Mouse (Mus musculus): ENCODE results near the gene Lamb3.

Gene Lamb3

GRCm38 (mm10) chr1:193381597-193382404 lies 174.3 kb downstream of the Lamb3 start:
- no peak for DNase-seq (ENCODE audit: low spot score in 2 of 2)

DNA sequence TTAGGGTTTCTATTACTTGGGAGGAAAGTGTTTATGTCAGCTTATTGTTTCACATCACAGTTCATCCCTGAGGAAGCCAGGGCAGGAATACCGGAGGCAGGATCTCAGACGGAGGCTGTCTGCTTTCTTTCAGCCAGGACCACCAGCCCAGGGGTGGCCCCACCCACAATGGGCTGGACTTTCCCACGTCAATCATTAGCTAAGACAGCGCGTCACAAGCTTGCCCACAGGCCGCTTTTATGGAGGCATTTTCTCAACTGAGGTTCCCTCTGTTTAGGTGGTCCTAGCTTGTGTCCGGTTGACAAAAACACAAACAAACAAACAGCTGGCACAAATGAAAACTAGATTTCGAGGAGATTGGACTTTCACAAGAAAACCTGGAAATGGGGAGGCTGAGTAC lies 174.9 kb downstream of the Lamb3 start:
- DNase-seq (ENCODE audit: low spot score in 2 of 2): no peak

GRCm38 (mm10) chr1:193382841-193383462 lies 175.5 kb downstream of the Lamb3 start:
- DNase-seq (ENCODE audit: low spot score in 2 of 2): peak in 1 of 2 experiments; percentile 36

- DNase-seq (ENCODE audit: low spot score in 2 of 2): peak; percentile 58 to 85
These were observed 178.6 kb downstream of the Lamb3 start for GRCm38 (mm10) chr1:193386136-193386535.

DNA sequence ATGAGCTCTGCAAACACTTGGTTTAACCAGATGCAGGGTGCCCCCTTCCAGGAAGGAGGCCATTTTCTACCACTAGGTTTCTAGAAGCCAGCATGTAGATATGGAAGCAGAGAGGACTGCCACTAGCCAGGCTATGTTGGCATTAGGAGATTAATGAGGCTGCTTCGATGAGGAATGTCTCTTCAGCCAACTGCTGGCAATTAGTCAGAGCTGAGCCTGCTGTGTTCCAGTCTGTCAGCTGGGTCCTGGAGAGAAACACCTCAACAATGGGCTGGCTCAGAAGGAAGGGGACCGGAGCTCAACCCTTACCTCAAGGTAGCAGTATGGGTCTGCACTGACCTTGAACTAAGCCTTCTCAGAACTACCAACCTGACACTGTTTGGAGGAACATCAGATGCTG lies 179.7 kb downstream of the Lamb3 start:
- no peak for DNase-seq (ENCODE audit: low spot score in 2 of 2)

DNA sequence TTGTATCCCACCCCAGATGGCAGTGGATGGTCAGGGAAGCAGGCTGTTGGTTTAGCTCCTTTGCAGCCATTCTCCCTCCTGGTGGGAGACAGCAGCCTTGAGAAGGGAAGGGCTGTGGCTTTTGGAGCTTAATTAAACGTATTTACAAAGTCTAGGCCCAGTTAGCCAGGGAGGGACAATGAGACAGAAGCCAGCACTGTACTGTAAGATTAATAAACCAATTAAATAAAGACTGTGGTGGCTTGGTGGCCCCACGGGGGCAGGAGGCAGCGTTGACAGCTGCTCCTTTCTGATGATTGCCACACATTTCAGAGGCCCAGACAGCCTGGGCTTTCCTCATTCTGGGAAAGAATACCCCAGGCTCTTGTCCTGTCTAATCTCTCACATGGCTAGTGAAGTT lies 182.0 kb downstream of the Lamb3 start:
- DNase-seq (ENCODE audit: low spot score in 2 of 2): no peak

DNA sequence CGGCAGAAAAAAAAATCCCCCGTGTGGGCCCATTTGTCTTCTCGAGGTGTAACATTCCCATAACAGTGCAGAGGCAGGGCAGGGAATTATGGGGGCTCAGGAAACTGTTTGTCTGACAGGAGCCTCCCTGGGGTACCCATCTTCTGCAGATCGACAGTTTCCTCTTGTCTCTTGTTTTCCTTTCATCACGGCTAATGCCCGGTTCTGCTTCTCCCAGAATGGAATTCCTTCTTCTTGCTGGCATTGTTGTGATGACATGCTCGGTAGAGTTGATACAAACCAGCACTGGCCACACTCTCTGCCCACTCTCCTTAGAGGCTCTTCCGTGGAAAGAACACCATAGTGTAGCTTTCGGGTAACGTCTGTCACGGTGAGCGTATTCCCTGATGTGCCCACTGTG lies 182.5 kb downstream of the Lamb3 start:
- DNase-seq (ENCODE audit: low spot score in 2 of 2): no peak

DNA sequence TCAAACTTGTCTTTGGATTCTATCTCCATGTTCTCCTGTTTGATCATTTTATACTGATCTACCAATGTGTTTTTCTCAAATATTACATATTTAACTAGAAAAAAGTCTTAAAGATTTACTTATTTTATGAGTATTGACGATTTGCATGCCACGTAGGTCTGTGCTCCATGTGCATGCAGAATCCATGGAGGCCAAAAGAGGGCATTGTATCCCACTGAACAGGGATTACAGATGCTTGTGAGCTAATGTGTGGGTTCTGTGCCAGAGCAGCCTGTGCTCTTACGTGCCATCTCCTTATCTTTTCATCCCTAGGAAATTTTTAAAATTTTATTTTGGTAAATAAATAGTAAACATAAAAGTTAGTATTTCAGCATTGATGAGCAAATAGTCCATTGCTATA lies 184.8 kb downstream of the Lamb3 start:
- no peak for DNase-seq (ENCODE audit: low spot score in 2 of 2)

Measured in heart, adult 9 months (tissue).